Mouse (Mus musculus): ENCODE measurements around the gene Tubb4b. TPM values are rescaled to one million over a fixed set of nuclear protein-coding genes. Genes with fewer than 3 reads are reported as not detected.

Gene Tubb4b
- polyA plus RNA-seq, 2 experiments: 561 to 676 TPM

DNA sequence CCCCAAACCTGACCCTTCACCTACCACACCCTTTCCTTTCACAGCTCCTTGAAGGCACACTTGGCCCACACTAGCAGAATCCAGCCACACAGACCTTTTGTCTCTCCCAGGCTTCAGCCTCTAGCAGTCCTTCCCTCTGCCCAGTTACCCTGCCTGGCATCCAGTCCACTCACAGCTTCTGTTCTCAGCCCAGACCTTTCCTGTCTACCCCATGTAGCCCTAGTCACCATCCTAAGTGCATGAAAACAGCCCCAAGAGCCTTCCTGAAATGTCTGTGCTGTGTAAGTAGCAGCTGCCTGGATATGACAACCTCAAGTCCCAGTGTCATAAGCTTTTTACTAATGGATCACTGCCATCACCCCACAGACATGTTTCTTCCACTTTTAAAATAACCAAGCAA, 26.6 kb downstream of the Tubb4b start:
- no peak overlapping the region for H3K4me2 ChIP-seq (ENCODE audit: low read depth)
- TF ChIP-seq CTCF (IDR thresholded peaks at IDR 0.05; ENCODE audit: low read depth) (no peak), EP300 (IDR thresholded peaks at IDR 0.05; ENCODE audit: low read depth) (no peak)
- H3K4me1 ChIP-seq (replicated peaks; ENCODE audit: control insufficient read depth in 2 of 2, insufficient read depth in 2 of 2, low read length in 1 of 2): peaks cover 8 to 14% of the 10 kb centered on the region in 2 experiments
- H3K27ac ChIP-seq: no peak overlapping the region
- no peak for ATAC-seq (ENCODE audit: insufficient read depth)
- H3K36me3 ChIP-seq (replicated peaks; ENCODE audit: control insufficient read depth, insufficient read depth, low read depth): peaks cover 38% of the 10 kb centered on the region
- H3K9ac ChIP-seq (replicated peaks): no peak overlapping the region
- H3K9me3 ChIP-seq (ENCODE audit: control insufficient read depth, low read length): no peaks in the 10 kb centered on the region
- no peak overlapping the region for H3K4me3 ChIP-seq (ENCODE audit: insufficient read depth in 1 of 2, low read depth in 2 of 2, low read length in 2 of 2)
- no peak for DNase-seq (ENCODE audit: low read depth in 3 of 3, low spot score in 3 of 3)
- H3K27me3 ChIP-seq (ENCODE audit: control insufficient read depth, insufficient read depth, low read length): no peaks in the 10 kb centered on the region

DNA sequence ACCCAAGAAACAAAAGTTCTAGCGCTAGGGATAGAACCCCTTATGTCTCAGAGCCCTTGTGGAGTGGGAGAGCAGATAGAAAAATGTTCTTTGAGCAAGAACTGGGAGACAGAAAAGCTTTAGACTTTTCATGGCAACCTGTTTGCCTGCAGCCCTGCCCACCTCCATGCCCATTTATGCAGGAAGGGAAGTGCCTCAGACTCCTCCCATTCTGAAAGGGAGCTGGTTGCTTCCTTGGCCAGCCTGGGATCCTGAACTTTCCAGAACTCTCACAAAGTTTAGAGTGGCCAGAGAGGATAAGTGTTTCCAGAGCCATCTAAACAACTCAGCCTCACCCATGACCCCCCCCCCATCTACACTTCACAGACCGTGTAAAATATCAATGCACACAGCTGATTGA, 27.3 kb downstream of the Tubb4b start:
- DNase-seq (ENCODE audit: low read depth in 3 of 3, low spot score in 3 of 3) (no peak), ATAC-seq (ENCODE audit: insufficient read depth) (no peak)
- WGBS (ENCODE audit: insufficient replicate concordance): 21% methylated on average over 2 of the region's 2 CpGs
- TF ChIP-seq EP300 (IDR thresholded peaks at IDR 0.05; ENCODE audit: low read depth) (no peak), CTCF (IDR thresholded peaks at IDR 0.05; ENCODE audit: low read depth) (no peak)
- Histone ChIP-seq H3K4me3 (ENCODE audit: insufficient read depth in 1 of 2, low read depth in 2 of 2, low read length in 2 of 2) (no peak overlapping the region), H3K27me3 (ENCODE audit: control insufficient read depth, insufficient read depth, low read length) (no peaks in the 10 kb centered on the region), H3K9ac (replicated peaks) (no peak overlapping the region), H3K27ac (peak overlapping the region; percentile 77), H3K4me1 (replicated peaks; ENCODE audit: control insufficient read depth in 2 of 2, insufficient read depth in 2 of 2, low read length in 1 of 2) (peaks cover 8 to 14% of the 10 kb centered on the region in 2 experiments), H3K4me2 (ENCODE audit: low read depth) (peak overlapping the region; percentile 63), H3K9me3 (ENCODE audit: control insufficient read depth, low read length) (no peaks in the 10 kb centered on the region), H3K36me3 (replicated peaks; ENCODE audit: control insufficient read depth, insufficient read depth, low read depth) (peaks cover 30% of the 10 kb centered on the region)

DNA sequence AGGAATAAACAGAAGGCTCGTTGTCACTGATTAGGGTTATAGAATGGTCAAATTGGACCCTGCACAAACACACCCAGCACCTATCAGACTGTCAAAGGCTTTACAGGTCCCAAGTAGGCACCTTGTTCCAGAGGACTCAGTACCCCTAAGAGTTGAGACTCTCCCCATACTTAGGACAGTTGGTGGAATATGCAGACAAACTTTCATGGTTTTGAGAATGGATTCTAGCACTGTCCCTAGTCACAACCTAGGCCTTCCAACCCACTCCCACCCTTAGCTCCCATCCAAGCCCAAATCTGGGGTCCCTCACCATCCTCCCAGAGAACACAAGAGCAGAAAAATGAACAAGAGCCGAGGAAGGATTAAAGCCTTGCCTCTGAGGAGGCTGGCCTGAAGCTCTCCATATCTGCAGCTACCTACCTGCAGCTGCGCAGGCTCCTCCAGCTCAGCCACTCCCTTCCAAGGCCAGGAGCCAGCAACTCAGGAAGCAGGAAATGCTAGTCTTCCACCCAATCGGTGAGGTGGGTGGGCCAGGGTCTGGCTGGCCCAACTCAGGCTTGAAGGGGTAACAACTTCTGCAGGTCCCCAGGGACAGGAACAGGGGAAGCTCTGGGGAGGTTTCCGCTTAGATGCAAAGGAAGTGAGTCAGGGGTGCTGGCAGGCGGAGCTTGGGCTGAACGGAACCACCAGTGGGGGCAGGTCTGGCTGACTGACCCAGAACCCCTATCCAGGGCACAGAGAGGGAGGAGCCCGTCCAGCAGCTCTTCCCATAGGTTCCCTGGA, 28.1 kb downstream of the Tubb4b start, which contains the start of gene Tor4a:
TSS of gene Tor4a (minus strand) at position 715 of the 783 bp plus-strand sequence.
- ATAC-seq (ENCODE audit: insufficient read depth) (peak; percentile 68), DNase-seq (ENCODE audit: low read depth in 3 of 3, low spot score in 3 of 3) (no peak)
- TF ChIP-seq CTCF (IDR thresholded peaks at IDR 0.05; ENCODE audit: low read depth): no peak
- no peak for TF ChIP-seq EP300 (IDR thresholded peaks at IDR 0.05; ENCODE audit: low read depth)
- H3K4me2 ChIP-seq (ENCODE audit: low read depth): peak within 1 kb of the TSS; percentile 63
- H3K9ac ChIP-seq (replicated peaks): peak within 1 kb of the TSS; percentile 62
- peak within 1 kb of the TSS; percentile 77 for H3K27ac ChIP-seq
- H3K9me3 ChIP-seq (ENCODE audit: control insufficient read depth, low read length): no peaks in the 10 kb centered on the region
- H3K27me3 ChIP-seq (ENCODE audit: control insufficient read depth, insufficient read depth, low read length): no peaks in the 10 kb centered on the region
- H3K4me1 ChIP-seq (replicated peaks; ENCODE audit: control insufficient read depth in 2 of 2, insufficient read depth in 2 of 2, low read length in 1 of 2): peaks cover 8 to 14% of the 10 kb centered on the region in 2 experiments
- WGBS (ENCODE audit: insufficient replicate concordance): 3% methylated on average over 8 of the region's 8 CpGs
- peak within 1 kb of the TSS; percentile 48 to 52 for H3K4me3 ChIP-seq (ENCODE audit: insufficient read depth in 1 of 2, low read depth in 2 of 2, low read length in 2 of 2)
- peaks cover 22% of the 10 kb centered on the region for H3K36me3 ChIP-seq (replicated peaks; ENCODE audit: control insufficient read depth, insufficient read depth, low read depth)

DNA sequence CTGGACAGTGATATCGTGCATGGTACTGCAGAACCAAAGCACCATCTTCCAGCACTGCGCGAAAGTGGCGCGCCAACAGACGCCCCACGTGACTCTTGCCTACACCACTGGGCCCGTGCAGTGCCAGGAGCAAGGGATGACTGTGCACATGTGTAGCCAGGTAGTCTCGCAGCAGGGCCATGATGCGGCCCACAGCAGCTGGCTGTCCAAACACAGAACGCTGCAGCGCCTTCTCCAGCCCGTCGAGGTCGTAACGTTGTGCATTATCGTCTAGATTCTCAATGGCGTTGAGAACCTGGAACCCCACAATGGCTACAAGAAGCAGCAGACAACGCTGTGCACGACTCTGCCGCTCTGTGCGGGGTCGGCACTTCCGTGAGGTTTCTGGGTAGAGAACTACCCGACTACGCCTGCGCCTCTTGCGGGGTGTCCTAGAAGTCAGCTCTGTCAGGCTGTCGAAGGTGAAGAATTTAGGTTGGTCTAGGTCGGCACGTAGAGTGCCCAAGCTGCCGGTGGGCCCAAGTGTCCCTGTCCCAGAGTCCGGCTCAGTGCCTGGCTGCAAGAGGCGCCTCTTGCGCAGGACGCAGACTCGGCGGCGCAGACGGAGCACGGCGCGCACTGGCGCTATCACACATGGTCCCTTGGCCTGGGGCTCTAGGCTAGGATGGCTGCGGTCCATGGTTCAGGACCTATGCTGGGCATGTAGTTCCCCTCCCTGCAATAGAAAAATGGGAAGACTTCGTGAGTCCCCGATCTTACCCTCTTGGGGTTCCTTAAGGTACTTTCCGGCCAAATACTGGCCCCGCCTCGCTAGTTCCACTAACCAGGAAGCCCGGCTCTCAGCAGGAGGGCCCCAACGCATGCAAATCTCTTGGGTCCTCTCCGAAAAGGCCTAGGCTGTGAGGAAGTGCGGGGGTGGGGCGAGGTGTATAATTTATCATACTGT, 29.0 kb downstream of the Tubb4b start:
- DNase-seq (ENCODE audit: low read depth in 3 of 3, low spot score in 3 of 3) (no peak), ATAC-seq (ENCODE audit: insufficient read depth) (peak; percentile 64)
- Histone ChIP-seq H3K4me2 (ENCODE audit: low read depth) (peak overlapping the region; percentile 63), H3K27ac (peak overlapping the region; percentile 77), H3K27me3 (ENCODE audit: control insufficient read depth, insufficient read depth, low read length) (no peaks in the 10 kb centered on the region), H3K9ac (replicated peaks) (peak overlapping the region; percentile 62), H3K4me1 (replicated peaks; ENCODE audit: control insufficient read depth in 2 of 2, insufficient read depth in 2 of 2, low read length in 1 of 2) (peaks cover 8 to 14% of the 10 kb centered on the region in 2 experiments), H3K9me3 (ENCODE audit: control insufficient read depth, low read length) (no peaks in the 10 kb centered on the region), H3K4me3 (ENCODE audit: insufficient read depth in 1 of 2, low read depth in 2 of 2, low read length in 2 of 2) (peak overlapping the region; percentile 48 to 52), H3K36me3 (replicated peaks; ENCODE audit: control insufficient read depth, insufficient read depth, low read depth) (peaks cover 13% of the 10 kb centered on the region)
- TF ChIP-seq EP300 (IDR thresholded peaks at IDR 0.05; ENCODE audit: low read depth) (no peak), CTCF (IDR thresholded peaks at IDR 0.05; ENCODE audit: low read depth) (no peak)
- WGBS (ENCODE audit: insufficient replicate concordance): 4% methylated on average over 55 of the region's 55 CpGs
